Mouse (Mus musculus) cortical plate, adult 2 months (tissue): ENCODE results near the gene Igfbp6. TPM values are rescaled to one million over a fixed set of nuclear protein-coding genes. Genes with fewer than 3 reads are reported as not detected.

Experiments
- H3K27ac ChIP-seq: fragments of 200-500 bp; 2 replicates; pipeline ENCODE4 v1.5.1; 2012; ENCODE audit warnings: low read length, control low read depth, inconsistent platforms; ENCODE audit not compliant: insufficient read depth
- H3K4me1 ChIP-seq: fragments of 200-500 bp; 2 replicates; pipeline ENCODE4 v1.6.1; 2011; ENCODE audit warnings: low read length; ENCODE audit not compliant: control insufficient read depth, insufficient read depth
- H3K4me3 ChIP-seq: fragments of 200-500 bp; 2 replicates; pipeline ENCODE4 v1.5.1; 2011; ENCODE audit warnings: mild to moderate bottlenecking, low read length, control low read depth; ENCODE audit not compliant: insufficient read depth
- CTCF ChIP-seq: fragments of 200-500 bp; IDR thresholded peaks from 2 replicates; pipeline ENCODE4 v1.5.1; 2011; ENCODE audit warnings: mild to moderate bottlenecking, control low read depth, low read length; ENCODE audit not compliant: insufficient read depth; ENCODE audit errors: extremely low read depth
- POLR2A ChIP-seq: fragments of 200-500 bp; IDR thresholded peaks from 2 replicates; pipeline ENCODE4 v1.6.1; 2011; ENCODE audit warnings: mild to moderate bottlenecking, low read length, control low read depth; ENCODE audit not compliant: insufficient read depth; ENCODE audit errors: extremely low read depth
- polyA plus RNA-seq: library from polyadenylated mRNA; depleted of rRNA; stranded (reverse); fragments of >200 nt; gene quantifications from 2 replicates; pipeline ENCODE4 v1.2.3, GENCODE M21; 2012

The Igfbp6 gene
- polyA plus RNA-seq, 1 experiment = 69.5 TPM

DNA sequence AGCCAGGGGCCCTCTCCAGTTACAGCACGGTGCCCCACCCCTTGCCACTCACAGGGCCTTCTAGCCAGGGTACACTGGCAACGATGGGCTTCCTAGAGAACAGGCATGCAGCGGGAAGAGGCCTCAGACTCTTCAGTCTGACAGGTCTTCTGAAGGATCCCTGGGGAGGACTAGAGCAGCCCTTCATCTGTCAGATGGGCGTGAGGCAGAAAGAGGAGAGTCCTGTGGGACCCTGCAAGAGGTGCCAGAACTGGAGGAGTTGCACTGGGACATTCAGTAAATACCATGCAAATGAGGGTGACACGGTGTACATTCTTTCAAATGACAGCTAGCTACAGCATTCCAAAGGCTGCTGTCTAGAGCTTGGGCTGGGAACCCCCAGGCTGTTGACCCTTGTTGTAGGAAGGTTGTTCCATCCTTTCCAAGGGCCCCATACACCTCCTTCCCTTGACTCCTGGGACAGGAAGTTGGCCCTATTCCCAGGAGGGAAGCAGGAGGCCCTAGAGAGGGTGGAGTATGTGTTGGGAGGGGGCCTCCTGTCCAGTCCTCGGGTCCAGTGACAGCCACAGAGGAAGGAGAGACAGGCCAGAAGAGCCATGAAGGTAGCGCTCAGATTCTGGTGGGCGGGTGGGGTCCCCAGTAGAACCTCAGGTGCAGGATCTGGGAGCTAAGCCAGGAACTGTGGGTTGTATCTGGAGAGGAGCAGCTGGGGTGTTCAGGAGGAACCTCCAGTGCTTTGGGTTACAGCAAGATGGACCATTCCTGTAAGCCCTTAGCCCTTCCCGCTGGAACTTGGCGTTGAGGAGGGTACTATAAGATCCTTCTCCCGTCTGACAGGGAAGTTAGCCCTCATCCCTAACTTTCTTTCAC lies 42.3 kb upstream of the Igfbp6 start:
- TF ChIP-seq POLR2A = no peak
- no peak for TF ChIP-seq CTCF
- H3K27ac ChIP-seq = peak overlapping the region; percentile 93
- peak overlapping the region; percentile 18 for H3K4me3 ChIP-seq
- H3K4me1 ChIP-seq = 0 out of 2 replicates have a peak, but pooled peaks cover 9% of the 10 kb centered on the region

DNA sequence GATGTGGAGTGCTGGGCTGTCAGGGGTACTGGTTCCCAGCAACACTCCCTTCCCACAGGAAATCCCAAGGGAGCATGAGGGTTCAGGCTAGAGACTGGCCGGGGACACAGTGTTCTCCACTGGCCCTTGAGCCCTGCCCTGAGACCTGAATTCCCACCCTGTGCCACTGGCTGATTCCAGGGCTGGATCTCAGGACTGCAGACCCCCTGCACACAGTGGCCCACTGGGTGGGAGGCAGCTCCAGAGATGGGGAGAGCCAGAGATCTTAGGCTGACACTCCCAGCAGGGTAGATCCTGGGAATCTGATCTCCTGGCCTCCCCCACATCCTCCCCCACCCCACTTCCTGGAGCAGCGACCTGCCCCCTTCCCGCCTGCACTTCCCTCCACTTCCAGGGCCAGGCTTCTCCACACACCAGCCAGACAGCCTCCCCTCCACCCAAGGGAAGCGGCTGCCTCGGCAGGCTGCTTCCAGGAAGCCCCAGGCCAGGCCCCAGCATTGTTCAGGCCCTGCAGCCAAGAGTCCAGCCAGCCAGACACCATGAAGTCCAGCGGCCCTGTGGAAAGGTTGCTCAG lies 41.5 kb upstream of the Igfbp6 start:
- peak overlapping the region; percentile 18 for H3K4me3 ChIP-seq
- TF ChIP-seq POLR2A = no peak
- TF ChIP-seq CTCF = no peak
- peaks cover 12% of the 10 kb centered on the region for H3K4me1 ChIP-seq
- peak overlapping the region; percentile 93 for H3K27ac ChIP-seq

DNA sequence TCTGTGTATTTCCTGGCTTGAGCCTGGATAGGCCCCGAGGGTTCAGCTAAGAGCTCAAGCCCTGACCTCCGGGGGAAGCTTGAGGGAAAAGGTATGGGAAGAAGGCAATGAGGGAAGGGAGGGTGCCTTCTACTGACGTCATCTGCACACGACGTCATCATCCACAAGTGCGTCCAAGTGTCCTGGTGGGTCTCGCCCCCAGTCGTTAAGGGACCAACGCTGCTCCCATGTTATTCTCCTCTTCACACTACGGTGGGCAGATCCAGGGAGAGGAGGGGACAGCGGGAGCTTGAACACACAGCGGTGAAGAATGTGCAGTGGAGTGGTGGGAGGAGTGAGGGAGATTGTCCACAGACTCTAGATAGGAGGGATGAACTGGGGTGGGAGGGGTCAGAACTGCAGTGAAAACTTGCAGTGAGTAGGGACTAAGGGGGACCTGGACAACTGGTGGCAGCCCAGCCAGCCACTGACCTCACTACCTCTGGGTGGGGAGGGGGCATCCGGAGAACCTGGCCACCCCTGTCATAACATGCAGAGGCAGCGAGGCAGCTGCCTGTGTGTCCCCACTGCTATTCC lies 40.7 kb upstream of the Igfbp6 start:
- Histone ChIP-seq H3K4me3 (peak overlapping the region; percentile 18), H3K27ac (peak overlapping the region; percentile 91), H3K4me1 (peaks cover 14% of the 10 kb centered on the region)
- TF ChIP-seq CTCF (no peak), POLR2A (no peak)

DNA sequence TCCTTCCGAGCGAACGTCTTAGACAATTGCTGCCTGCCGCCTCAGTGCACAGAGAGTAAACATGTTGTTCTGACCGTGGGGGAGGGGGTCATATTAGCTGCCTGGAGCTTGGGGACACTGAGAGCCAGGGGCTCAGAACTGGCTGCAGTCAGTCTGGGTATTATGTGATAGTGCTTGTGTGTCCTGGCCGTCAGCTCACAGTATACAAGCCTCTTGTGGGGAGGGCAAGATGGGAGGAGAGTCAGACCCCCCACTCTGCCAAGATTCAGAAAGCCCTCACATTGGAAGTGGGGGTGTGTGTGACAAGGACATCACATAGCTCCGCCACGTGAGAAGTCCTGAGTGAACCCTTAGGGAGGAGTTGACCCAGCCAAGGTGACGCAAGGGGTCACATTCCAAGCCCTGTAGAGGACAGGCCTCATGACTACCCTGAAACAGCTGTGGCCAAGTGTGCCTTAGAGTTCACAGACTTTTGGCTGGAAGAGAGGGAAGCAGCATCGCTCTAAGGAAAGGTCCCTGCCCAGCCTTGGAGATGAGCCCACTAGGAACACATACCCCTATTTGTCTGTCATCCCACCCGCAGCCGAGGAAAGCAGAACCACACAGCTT lies 40.1 kb upstream of the Igfbp6 start:
- H3K27ac ChIP-seq = peak overlapping the region; percentile 91
- peak overlapping the region; percentile 18 for H3K4me3 ChIP-seq
- peaks cover 14% of the 10 kb centered on the region for H3K4me1 ChIP-seq
- TF ChIP-seq CTCF = no peak
- TF ChIP-seq POLR2A = no peak

DNA sequence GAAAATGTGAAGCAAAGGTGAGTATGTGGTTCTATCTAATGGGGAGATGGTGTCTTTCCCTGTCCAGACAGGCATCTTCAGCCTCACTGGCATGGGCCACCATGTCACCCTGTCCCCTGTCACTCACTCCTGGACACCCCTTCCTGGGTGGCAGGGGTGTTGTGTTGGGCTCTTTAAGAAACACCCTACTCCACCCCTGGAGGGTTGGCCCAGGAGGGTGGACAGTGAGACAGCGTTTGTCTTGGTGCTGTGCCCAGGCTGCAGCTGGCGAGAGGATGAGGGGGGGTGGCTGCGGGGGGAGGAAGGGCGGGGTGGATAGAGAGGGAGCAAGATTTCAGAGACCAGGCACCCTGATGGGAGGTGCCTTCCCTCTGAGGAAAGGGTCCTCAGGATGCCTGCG lies 38.8 kb upstream of the Igfbp6 start:
- TF ChIP-seq CTCF (no peak), POLR2A (no peak)
- Histone ChIP-seq H3K4me1 (peaks cover 11% of the 10 kb centered on the region), H3K4me3 (no peak overlapping the region), H3K27ac (no peak overlapping the region)

DNA sequence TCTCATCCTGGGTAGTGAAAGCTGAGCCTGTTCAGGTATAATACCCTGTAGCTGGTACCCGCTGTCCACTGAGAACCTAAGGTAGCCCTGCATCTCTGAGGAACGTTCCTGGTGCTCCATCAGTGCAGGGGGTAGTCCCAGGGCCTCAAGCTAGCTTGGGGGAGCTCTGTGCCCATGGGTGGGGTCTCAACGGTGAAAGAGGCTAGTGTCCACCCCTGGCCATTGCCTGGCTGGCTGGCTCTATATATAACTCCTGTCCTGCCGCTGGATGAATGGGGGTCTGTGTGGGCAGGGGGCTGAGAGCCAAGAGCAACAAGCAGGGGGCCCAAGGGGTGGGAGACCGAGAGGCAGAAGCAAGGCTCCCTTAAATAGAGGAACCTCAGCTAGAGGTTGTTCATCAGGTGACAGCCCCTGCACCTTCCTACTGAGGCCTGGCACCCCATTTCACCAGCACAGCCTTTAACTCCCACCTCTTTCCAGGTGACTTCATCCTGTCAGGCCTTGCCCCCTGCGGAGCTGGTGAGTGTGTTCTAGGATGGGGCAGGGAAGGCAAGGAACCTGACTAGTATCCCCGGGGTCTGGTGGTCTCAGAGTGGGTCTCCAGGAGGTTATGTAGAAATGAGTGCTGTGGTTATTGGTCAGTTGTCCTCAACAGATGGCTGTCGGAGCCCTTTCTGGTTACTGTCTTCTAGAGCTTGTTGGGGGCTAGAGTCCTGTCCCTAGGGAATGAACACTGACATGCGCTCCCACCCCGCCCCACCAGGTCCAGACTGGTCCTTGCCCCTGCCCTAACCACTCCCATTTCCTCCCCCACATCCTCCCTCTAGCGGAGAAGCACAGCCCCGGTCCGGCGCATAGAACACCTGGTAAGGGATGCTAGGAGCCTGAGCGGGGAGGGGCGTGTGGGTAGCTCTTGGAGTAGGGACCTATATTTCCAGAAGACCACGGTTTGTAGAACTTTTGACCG lies 38.1 kb upstream of the Igfbp6 start:
- TF ChIP-seq POLR2A (no peak), CTCF (no peak)
- Histone ChIP-seq H3K27ac (no peak overlapping the region), H3K4me1 (peaks cover 8% of the 10 kb centered on the region), H3K4me3 (no peak overlapping the region; the same call in 1 of the 2 replicates)

DNA sequence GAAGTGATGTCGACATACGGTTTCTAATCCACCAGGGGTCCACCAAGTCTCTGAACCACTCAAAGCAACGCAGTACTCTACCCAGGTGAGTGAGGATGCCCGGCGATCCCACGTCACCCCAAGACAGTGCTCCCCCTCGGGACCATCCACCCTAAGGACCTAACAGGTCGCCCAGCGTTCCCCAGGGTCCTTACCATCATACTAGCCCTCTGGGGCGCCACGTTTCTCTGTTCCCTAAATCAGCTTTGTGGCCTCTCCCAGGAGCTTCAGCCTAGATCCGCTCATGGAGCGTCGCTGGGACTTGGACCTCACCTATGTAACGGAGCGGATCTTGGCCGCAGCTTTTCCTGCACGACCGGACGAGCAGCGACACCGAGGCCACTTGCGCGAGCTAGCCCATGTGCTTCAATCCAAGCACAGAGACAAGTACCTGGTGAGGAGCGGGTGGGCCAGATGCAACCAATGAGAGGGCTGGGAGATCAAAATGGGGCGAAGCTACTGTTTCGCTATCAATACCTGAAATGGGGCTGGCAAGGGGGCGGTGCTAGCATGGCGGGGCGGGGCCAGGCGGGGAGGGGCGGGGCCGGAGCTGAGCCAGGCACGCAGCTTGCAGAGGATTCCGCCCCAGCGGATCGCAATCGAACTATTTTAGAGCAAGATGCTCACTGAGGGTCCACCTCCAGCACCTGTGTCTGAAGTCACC lies 37.3 kb upstream of the Igfbp6 start:
- TF ChIP-seq POLR2A (no peak), CTCF (no peak)
- H3K27ac ChIP-seq = no peak overlapping the region
- H3K4me1 ChIP-seq = peaks cover 8% of the 10 kb centered on the region
- peak overlapping the region; percentile 30 for H3K4me3 ChIP-seq
